Mouse (Mus musculus) C2C12 (cell line): ENCODE results near the gene Mfsd13b. TPM values are rescaled to one million over a fixed set of nuclear protein-coding genes. Genes with fewer than 3 reads are reported as not detected.

ENCODE experiments used
- H3K27me3 ChIP-seq: one replicate; pipeline ENCODE4 v1.6.1; 2011; ENCODE audit not compliant: control insufficient read depth, insufficient read depth, insufficient read length
- H3K36me3 ChIP-seq: one replicate; pipeline ENCODE4 v1.6.1; 2011; ENCODE audit not compliant: control insufficient read depth, insufficient read depth
- H3K4me3 ChIP-seq: one replicate; pipeline ENCODE4 v1.5.1; 2011; ENCODE audit warnings: mild to moderate bottlenecking, control low read depth; ENCODE audit not compliant: poor library complexity, insufficient read depth, severe bottlenecking
- H3K79me2 ChIP-seq: one replicate; pipeline ENCODE4 v1.6.1; 2011; ENCODE audit not compliant: control insufficient read depth, insufficient read depth
- H3K79me3 ChIP-seq: one replicate; pipeline ENCODE4 v1.6.1; 2011; ENCODE audit warnings: low read depth, control low read depth
- H3ac ChIP-seq: one replicate; pipeline ENCODE3; 2011; ENCODE audit warnings: low read depth; ENCODE audit not compliant: control insufficient read depth, insufficient read length
- CEBPB ChIP-seq: IDR thresholded peaks from one replicate; pipeline ENCODE4 v1.6.1; 2011; ENCODE audit warnings: low read depth, mild to moderate bottlenecking, control low read depth, moderate library complexity
- CTCF ChIP-seq: IDR thresholded peaks from one replicate; pipeline ENCODE4 v1.5.1; 2011; ENCODE audit not compliant: control insufficient read depth, insufficient read depth, insufficient read length
- FOSL1 ChIP-seq: IDR thresholded peaks from one replicate; pipeline ENCODE4 v1.8.0; 2011; ENCODE audit warnings: mild to moderate bottlenecking, low read length; ENCODE audit not compliant: poor library complexity, insufficient read depth, severe bottlenecking
- MAX ChIP-seq: IDR thresholded peaks from one replicate; pipeline ENCODE4 v1.6.1; 2011; ENCODE audit warnings: mild to moderate bottlenecking, control low read depth
- MYOD1 ChIP-seq: IDR thresholded peaks from one replicate; pipeline ENCODE4 v1.6.1; 2011; ENCODE audit warnings: low read depth; ENCODE audit not compliant: control insufficient read depth, insufficient read length
- MYOG ChIP-seq: IDR thresholded peaks from one replicate; pipeline ENCODE4 v1.6.1; 2011; ENCODE audit not compliant: control insufficient read depth, insufficient read length; ENCODE audit errors: extremely low read depth
- USF1 ChIP-seq: IDR thresholded peaks from one replicate; pipeline ENCODE4 v1.6.1; 2011; ENCODE audit warnings: low read depth, mild to moderate bottlenecking, control low read depth, moderate library complexity
- long read RNA-seq, 2 experiments: library from polyadenylated mRNA; unstranded; transcript quantifications; one replicate each; pipeline ENCODE4 v2.0.0; 2019 to 2020
- polyA plus RNA-seq: library from polyadenylated mRNA; unstranded; fragments of >200 nt; fragmentation: generic; extraction: Trizol; gene quantifications from one replicate; pipeline ENCODE4 v1.2.1, GENCODE M21; 2012; ENCODE audit warnings: missing spikeins

Mfsd13b gene
- polyA plus RNA-seq, result not detected
- long read RNA-seq, experiment 1, result 0 reads
- long read RNA-seq, experiment 2, result 0 reads

- Histone ChIP-seq H3K4me3 (peak within 1 kb of the TSS; percentile 55), H3ac (peak within 1 kb of the TSS; percentile 74), H3K27me3 (no peaks in the 10 kb centered on the region), H3K79me2 (peaks cover 46% of the 10 kb centered on the region), H3K36me3 (peaks cover 14% of the 10 kb centered on the region), H3K79me3 (peaks cover 33% of the 10 kb centered on the region)
- no peak for TF ChIP-seq FOSL1
- TF ChIP-seq MAX, result peak; percentile 66
These were observed at the start of gene Mfsd13b, which contains the start of gene Cdr2 for GRCm38 (mm10) chr7:120982200-120982841. Gene Mfsd13b, plus strand, starts transcription at chr7:120982509. Gene Cdr2, minus strand, starts transcription at chr7:120982312.

DNA sequence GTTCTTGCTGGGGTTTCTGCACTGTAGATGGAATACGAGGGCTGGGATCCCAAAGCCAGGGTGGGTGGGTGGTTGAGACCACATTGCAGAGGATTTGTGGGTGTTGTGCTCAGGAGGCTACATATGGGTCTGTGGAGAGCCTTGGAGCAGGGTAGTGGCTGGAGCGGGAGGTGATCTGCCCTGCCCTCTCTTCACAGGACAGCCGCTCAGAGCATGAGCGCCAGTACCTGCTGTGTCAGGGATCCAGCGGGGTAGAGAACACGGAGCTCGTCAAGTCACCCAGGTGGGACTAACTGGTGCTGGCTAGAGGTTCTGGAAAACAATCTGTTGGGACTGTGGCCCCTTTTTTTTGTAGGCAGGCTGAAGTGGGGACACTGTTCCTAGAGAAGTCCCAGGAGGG is 49.2 kb upstream of the Mfsd13b start:
- no peaks in the 10 kb centered on the region for H3K27me3 ChIP-seq
- no peaks in the 10 kb centered on the region for H3K79me2 ChIP-seq
- no peak for TF ChIP-seq MAX
- TF ChIP-seq USF1, result no peak
- H3K4me3 ChIP-seq, result no peak overlapping the region
- H3K36me3 ChIP-seq, result peaks cover 51% of the 10 kb centered on the region
- no peaks in the 10 kb centered on the region for H3K79me3 ChIP-seq
- no peak overlapping the region for H3ac ChIP-seq

DNA sequence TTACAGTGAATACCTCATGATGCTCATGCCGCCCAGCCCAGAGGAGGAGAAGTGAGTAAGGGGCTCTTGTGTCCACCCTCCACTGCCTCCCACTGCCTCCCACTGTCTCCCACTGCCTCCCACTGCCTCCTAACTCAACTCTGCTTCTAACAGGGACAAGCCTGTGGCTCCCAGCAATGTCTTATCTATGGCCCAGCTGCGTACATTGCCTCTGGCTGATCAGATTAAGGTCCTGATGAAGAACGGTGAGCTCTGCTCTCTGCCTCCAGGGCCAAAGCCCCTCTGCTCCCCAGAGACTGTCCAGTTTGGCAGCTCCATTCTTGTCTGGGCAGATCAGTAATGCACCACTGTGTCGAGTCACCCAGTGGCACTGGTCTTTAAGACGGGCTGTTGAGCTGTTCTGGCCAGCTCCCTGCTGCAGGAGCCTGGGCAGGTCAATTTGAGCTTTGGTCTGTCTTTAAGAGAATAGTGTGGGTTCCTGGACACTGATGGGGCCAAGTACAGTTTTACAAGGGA is 48.6 kb upstream of the Mfsd13b start:
- no peaks in the 10 kb centered on the region for H3K79me3 ChIP-seq
- H3K36me3 ChIP-seq, result peaks cover 44% of the 10 kb centered on the region
- H3K4me3 ChIP-seq, result no peak overlapping the region
- H3K79me2 ChIP-seq, result no peaks in the 10 kb centered on the region
- H3ac ChIP-seq, result no peak overlapping the region
- TF ChIP-seq CTCF (no peak), MAX (no peak), MYOD1 (no peak), FOSL1 (no peak), MYOG (no peak), USF1 (no peak), CEBPB (no peak)
- H3K27me3 ChIP-seq, result no peaks in the 10 kb centered on the region

DNA sequence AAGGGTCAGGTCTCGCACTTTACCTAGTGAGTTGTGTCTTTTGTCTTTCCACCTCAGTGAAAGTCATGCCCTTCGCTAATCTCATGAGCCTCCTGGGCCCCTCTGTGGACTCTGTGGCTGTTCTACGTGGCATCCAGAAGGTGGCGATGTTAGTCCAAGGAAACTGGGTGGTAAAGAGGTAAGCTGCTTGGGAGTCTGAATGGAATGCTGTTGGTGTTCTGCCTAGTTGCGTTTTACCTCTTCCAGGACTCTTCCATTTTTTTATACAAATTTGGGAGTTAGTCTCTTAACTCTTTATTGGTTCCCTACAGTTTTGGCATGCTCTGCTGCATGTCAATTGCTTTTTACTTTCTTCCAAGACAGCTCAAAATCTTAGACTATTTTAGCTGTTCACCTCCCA is 47.6 kb upstream of the Mfsd13b start:
- H3K79me2 ChIP-seq, result no peaks in the 10 kb centered on the region
- TF ChIP-seq CTCF (peak; percentile 53), FOSL1 (no peak), CEBPB (no peak)
- no peak overlapping the region for H3ac ChIP-seq
- no peak overlapping the region for H3K4me3 ChIP-seq
- H3K27me3 ChIP-seq, result no peaks in the 10 kb centered on the region
- peaks cover 41% of the 10 kb centered on the region for H3K36me3 ChIP-seq
- H3K79me3 ChIP-seq, result no peaks in the 10 kb centered on the region

DNA sequence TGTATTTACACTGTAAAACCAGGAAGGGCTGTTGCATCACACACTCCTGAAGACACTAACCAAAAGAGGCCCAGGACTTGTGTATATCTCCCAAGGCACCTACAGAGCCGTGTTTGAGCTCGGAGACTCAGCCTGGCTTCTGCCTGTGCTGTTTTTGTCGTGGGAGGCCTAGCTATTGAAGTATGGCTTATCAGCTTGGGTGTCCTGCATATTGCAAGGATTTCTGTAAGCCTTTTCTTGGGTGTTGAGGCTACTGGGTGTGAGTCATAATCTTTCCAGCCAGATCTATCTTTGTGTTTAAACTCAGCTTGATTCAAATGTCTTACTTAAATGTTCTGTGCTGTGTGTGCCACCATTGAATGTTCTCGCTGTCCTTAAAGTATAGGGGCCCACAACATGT is 45.8 kb upstream of the Mfsd13b start:
- H3ac ChIP-seq, result no peak overlapping the region
- no peak for TF ChIP-seq MYOD1
- TF ChIP-seq USF1, result no peak
- no peak for TF ChIP-seq CEBPB
- no peak for TF ChIP-seq CTCF
- TF ChIP-seq MYOG, result no peak
- no peak for TF ChIP-seq MAX
- no peak for TF ChIP-seq FOSL1
- no peaks in the 10 kb centered on the region for H3K27me3 ChIP-seq
- no peaks in the 10 kb centered on the region for H3K79me3 ChIP-seq
- H3K4me3 ChIP-seq, result no peak overlapping the region
- peaks cover 40% of the 10 kb centered on the region for H3K36me3 ChIP-seq
- H3K79me2 ChIP-seq, result no peaks in the 10 kb centered on the region

- Histone ChIP-seq H3K4me3 (no peak overlapping the region), H3K79me2 (no peaks in the 10 kb centered on the region), H3K36me3 (peaks cover 44% of the 10 kb centered on the region), H3K27me3 (no peaks in the 10 kb centered on the region), H3K79me3 (no peaks in the 10 kb centered on the region), H3ac (no peak overlapping the region)
- TF ChIP-seq MYOD1 (no peak), CTCF (no peak), USF1 (no peak)
These were observed 44.1 kb upstream of the Mfsd13b start for GRCm38 (mm10) chr7:120938206-120938605.
